Mouse (Mus musculus) hindbrain, embryonic 11.5 days (tissue): ENCODE data around the gene Prr3. TPM values are rescaled to one million over a fixed set of nuclear protein-coding genes. Genes with fewer than 3 reads are reported as not detected.
"Not testable (repeated sequence)": the region's sequence is repeated elsewhere in the genome, so short reads cannot be mapped to it uniquely, and the experiment has no call there.

Experiments
- ATAC-seq: fragments of 200-750 bp; cut with Nextera tagmentation; 2 replicates; pipeline ENCODE4 v1.8.0; 2017; ENCODE audit warnings: mild to moderate bottlenecking, moderate TSS enrichment, moderate library complexity; ENCODE audit not compliant: low FRiP score
- DNase-seq: peaks from one replicate; pipeline ENCODE4 v3.0.0-alpha.2; 2015; ENCODE audit warnings: low spot score
- H3K27ac ChIP-seq: fragments of 300-500 bp; sonication (generic); 2 replicates; pipeline ENCODE4 v1.5.1; 2014; ENCODE audit warnings: mild to moderate bottlenecking, low read depth, low read length
- H3K27me3 ChIP-seq: fragments of 300-500 bp; sonication (generic); 2 replicates; pipeline ENCODE4 v1.6.1; 2014; ENCODE audit warnings: mild to moderate bottlenecking, low read length, moderate library complexity, mixed read lengths; ENCODE audit not compliant: control insufficient read depth, insufficient read depth
- H3K36me3 ChIP-seq: fragments of 300-500 bp; sonication (generic); 2 replicates; pipeline ENCODE4 v1.6.1; 2014; ENCODE audit warnings: mild to moderate bottlenecking, low read length, moderate library complexity, mixed read lengths; ENCODE audit not compliant: control insufficient read depth, insufficient read depth
- H3K4me1 ChIP-seq: fragments of 300-500 bp; sonication (generic); replicated peaks from 2 replicates; pipeline ENCODE4 v1.6.1; 2014; ENCODE audit warnings: low read length, mixed read lengths; ENCODE audit not compliant: control insufficient read depth, insufficient read depth
- H3K4me2 ChIP-seq: fragments of 300-500 bp; sonication (generic); replicated peaks from 2 replicates; pipeline ENCODE4 v1.6.1; 2014; ENCODE audit warnings: mild to moderate bottlenecking, low read depth, low read length
- H3K4me3 ChIP-seq: fragments of 300-500 bp; sonication (generic); 2 replicates; pipeline ENCODE4 v1.5.1; 2014; ENCODE audit warnings: low read depth, low read length
- H3K9ac ChIP-seq: fragments of 300-500 bp; sonication (generic); 2 replicates; pipeline ENCODE4 v1.6.1; 2014; ENCODE audit warnings: low read depth, low read length
- H3K9me3 ChIP-seq: fragments of 300-500 bp; sonication (generic); 2 replicates; pipeline ENCODE4 v1.6.1; 2016; ENCODE audit warnings: low read length; ENCODE audit not compliant: control insufficient read depth
- WGBS: fragments of 180-500 bp; shearing (Covaris S2); extraction: QIAGEN DNeasy Blood & Tissue Kit; methylation state at CpG from one replicate; pipeline ENCODE4 v1.1.7; 2014; 5-methylcytosine and 5-hydroxymethylcytosine counted together
- polyA plus RNA-seq: library from polyadenylated mRNA; unstranded; fragments of >200 nt; fragmentation: Nextera tagmentation; extraction: Ambion mirVana; gene quantifications from 2 replicates; pipeline ENCODE4 v1.2.1, GENCODE M21; 2014

Prr3 gene
- polyA plus RNA-seq, 1 experiment from 2014 or later, result 39.6 TPM

- H3K36me3 ChIP-seq, result peaks cover 29% of the 10 kb centered on the region
- H3K4me3 ChIP-seq, result no peak overlapping the region
- no peak for ATAC-seq
- no peaks in the 10 kb centered on the region for H3K27me3 ChIP-seq
- DNase-seq, result no peak
- no peak overlapping the region for H3K4me2 ChIP-seq
- 89% methylated on average over 10 of the region's 10 CpGs for WGBS
- H3K9ac ChIP-seq, result no peak overlapping the region
- H3K4me1 ChIP-seq, result no peaks in the 10 kb centered on the region
- H3K9me3 ChIP-seq, result no peaks in the 10 kb centered on the region
- H3K27ac ChIP-seq, result no peak overlapping the region
Measured at GRCm38 (mm10) chr17:35963279-35963678, 16.8 kb downstream of the Prr3 start.

- Histone ChIP-seq H3K36me3 (peaks cover 44% of the 10 kb centered on the region), H3K27ac (no peak overlapping the region), H3K4me3 (no peak overlapping the region), H3K9me3 (no peaks in the 10 kb centered on the region), H3K27me3 (no peaks in the 10 kb centered on the region), H3K4me1 (no peaks in the 10 kb centered on the region), H3K9ac (no peak overlapping the region), H3K4me2 (no peak overlapping the region)
- ATAC-seq (no peak), DNase-seq (no peak)
- WGBS, result 95% methylated on average over 15 of the region's 15 CpGs
Measured at GRCm38 (mm10) chr17:35958533-35959223, 21.4 kb downstream of the Prr3 start.

GRCm38 (mm10) chr17:35954665-35955064, 25.4 kb downstream of the Prr3 start:
- no peak overlapping the region for H3K27ac ChIP-seq
- no peak overlapping the region for H3K4me3 ChIP-seq
- no peak overlapping the region for H3K9ac ChIP-seq
- DNase-seq, result no peak
- ATAC-seq, result no peak
- H3K4me2 ChIP-seq, result no peak overlapping the region
- H3K9me3 ChIP-seq, result no peaks in the 10 kb centered on the region
- no peaks in the 10 kb centered on the region for H3K4me1 ChIP-seq
- WGBS, result 76% methylated on average over 8 of the region's 8 CpGs
- H3K27me3 ChIP-seq, result no peaks in the 10 kb centered on the region
- peaks cover 24% of the 10 kb centered on the region for H3K36me3 ChIP-seq

- H3K36me3 ChIP-seq, H3K4me3 ChIP-seq, H3K4me1 ChIP-seq, H3K9ac ChIP-seq, H3K9me3 ChIP-seq, H3K27ac ChIP-seq, DNase-seq, H3K4me2 ChIP-seq, H3K27me3 ChIP-seq, ATAC-seq: not testable (repeated sequence)
- WGBS, result 83% methylated on average over 2 of the region's 3 CpGs
Measured at GRCm38 (mm10) chr17:35952559-35952958, 27.5 kb downstream of the Prr3 start.

- ATAC-seq, H3K27me3 ChIP-seq, H3K4me3 ChIP-seq, H3K27ac ChIP-seq, DNase-seq, H3K4me2 ChIP-seq, H3K9ac ChIP-seq, H3K36me3 ChIP-seq, H3K4me1 ChIP-seq, H3K9me3 ChIP-seq: not testable (repeated sequence)
Measured at GRCm38 (mm10) chr17:35950946-35951345, 29.1 kb downstream of the Prr3 start.

GRCm38 (mm10) chr17:35939941-35940340, 40.1 kb downstream of the Prr3 start:
- Histone ChIP-seq H3K4me3 (no peak overlapping the region), H3K27ac (no peak overlapping the region), H3K27me3 (no peaks in the 10 kb centered on the region), H3K9ac (no peak overlapping the region), H3K9me3 (no peaks in the 10 kb centered on the region), H3K36me3 (no peaks in the 10 kb centered on the region), H3K4me1 (no peaks in the 10 kb centered on the region), H3K4me2 (no peak overlapping the region)
- no peak for ATAC-seq
- no peak for DNase-seq
- WGBS, result 56% methylated on average over 1 of the region's 1 CpGs

- DNase-seq, result no peak
- WGBS, result 50% methylated on average over 2 of the region's 2 CpGs
- ATAC-seq, result no peak
- H3K4me3 ChIP-seq, result no peak overlapping the region
- no peaks in the 10 kb centered on the region for H3K4me1 ChIP-seq
- H3K36me3 ChIP-seq, result no peaks in the 10 kb centered on the region
- no peak overlapping the region for H3K27ac ChIP-seq
- no peak overlapping the region for H3K9ac ChIP-seq
- H3K27me3 ChIP-seq, result no peaks in the 10 kb centered on the region
- no peak overlapping the region for H3K4me2 ChIP-seq
- H3K9me3 ChIP-seq, result no peaks in the 10 kb centered on the region
Measured at GRCm38 (mm10) chr17:35939108-35939507, 40.9 kb downstream of the Prr3 start.

- H3K9ac ChIP-seq, result no peak overlapping the region
- no peak overlapping the region for H3K27ac ChIP-seq
- no peaks in the 10 kb centered on the region for H3K27me3 ChIP-seq
- no peak overlapping the region for H3K4me2 ChIP-seq
- no peak overlapping the region for H3K4me3 ChIP-seq
- 44% methylated on average over 2 of the region's 2 CpGs for WGBS
- no peaks in the 10 kb centered on the region for H3K36me3 ChIP-seq
- ATAC-seq (peak; percentile 56; the same call in 1 of the 2 replicates), DNase-seq (peak; percentile 73)
- H3K9me3 ChIP-seq, result no peaks in the 10 kb centered on the region
- no peaks in the 10 kb centered on the region for H3K4me1 ChIP-seq
Measured at GRCm38 (mm10) chr17:35937700-35938348, 42.2 kb downstream of the Prr3 start.

GRCm38 (mm10) chr17:35935763-35936162, 44.3 kb downstream of the Prr3 start:
- H3K9ac ChIP-seq, ATAC-seq, H3K9me3 ChIP-seq, H3K4me2 ChIP-seq, H3K4me1 ChIP-seq, H3K27ac ChIP-seq, DNase-seq, H3K4me3 ChIP-seq, H3K27me3 ChIP-seq, H3K36me3 ChIP-seq: not testable (repeated sequence)
- WGBS, result 90% methylated on average over 14 of the region's 14 CpGs
